Mouse (Mus musculus): Measurements from ENCODE around the gene Vmn1r192. TPM values are rescaled to one million over a fixed set of nuclear protein-coding genes. Genes with fewer than 3 reads are reported as not detected.

Gene Vmn1r192
- polyA plus RNA-seq (2017; shearing (Covaris generic)) = not detected

GRCm38 (mm10) chr13:22191041-22191440, at the start of gene Vmn1r192:
Gene Vmn1r192, minus strand, starts transcription at chr13:22191141.

GRCm38 (mm10) chr13:22223060-22223459, 32.1 kb upstream of the Vmn1r192 start, which contains the start of gene Vmn1r193:
Gene Vmn1r193, minus strand, starts transcription at chr13:22223160.

GRCm38 (mm10) chr13:22183869-22184268, 7.1 kb downstream of the Vmn1r192 start, which contains the start of gene Vmn1r191:
Gene Vmn1r191, minus strand, starts transcription at chr13:22183969.

Other genes with a start within 250 kb of the Vmn1r192 start
- gene Zfp184, start 246.0 kb downstream of the Vmn1r192 start, polyA plus RNA-seq (2017; shearing (Covaris generic)) = 0.39 TPM
- gene Pom121l2, start 209.9 kb downstream of the Vmn1r192 start, polyA plus RNA-seq (2017; shearing (Covaris generic)) = not detected
- 1.3 TPM for gene Prss16, start 181.4 kb downstream of the Vmn1r192 start, polyA plus RNA-seq (2017; shearing (Covaris generic))
- 6.2 TPM for gene Hist1h2ah, start 155.6 kb downstream of the Vmn1r192 start, polyA plus RNA-seq (2017; shearing (Covaris generic))
- gene Hist1h2bk, start 155.3 kb downstream of the Vmn1r192 start, polyA plus RNA-seq (2017; shearing (Covaris generic)) = not detected
- 12.0 TPM for gene Hist1h4i, start 149.8 kb downstream of the Vmn1r192 start, polyA plus RNA-seq (2017; shearing (Covaris generic))
- 2.9 TPM for gene Hist1h2ag, start 148.2 kb downstream of the Vmn1r192 start, polyA plus RNA-seq (2017; shearing (Covaris generic))
- gene Hist1h2bj, start 147.9 kb downstream of the Vmn1r192 start, polyA plus RNA-seq (2017; shearing (Covaris generic)) = not detected
- not detected for gene Vmn1r188, start 106.7 kb downstream of the Vmn1r192 start, polyA plus RNA-seq (2017; shearing (Covaris generic))
- not detected for gene Vmn1r189, start 85.3 kb downstream of the Vmn1r192 start, polyA plus RNA-seq (2017; shearing (Covaris generic))
- gene Vmn1r191, start 7.2 kb downstream of the Vmn1r192 start, polyA plus RNA-seq (2017; shearing (Covaris generic)) = 0.10 TPM
- not detected for gene Vmn1r193, start 32.0 kb upstream of the Vmn1r192 start, polyA plus RNA-seq (2017; shearing (Covaris generic))
- not detected for gene Vmn1r194, start 53.1 kb upstream of the Vmn1r192 start, polyA plus RNA-seq (2017; shearing (Covaris generic))
- not detected for gene Vmn1r195, start 79.4 kb upstream of the Vmn1r192 start, polyA plus RNA-seq (2017; shearing (Covaris generic))
- not detected for gene Vmn1r196, start 98.8 kb upstream of the Vmn1r192 start, polyA plus RNA-seq (2017; shearing (Covaris generic))
- not detected for gene Vmn1r197, start 133.4 kb upstream of the Vmn1r192 start, polyA plus RNA-seq (2017; shearing (Covaris generic))
- 0.14 TPM for gene Vmn1r198, start 159.2 kb upstream of the Vmn1r192 start, polyA plus RNA-seq (2017; shearing (Covaris generic))
- gene Vmn1r199, start 188.7 kb upstream of the Vmn1r192 start, polyA plus RNA-seq (2017; shearing (Covaris generic)) = not detected
- gene Vmn1r200, start 199.2 kb upstream of the Vmn1r192 start, polyA plus RNA-seq (2017; shearing (Covaris generic)) = 0.10 TPM

Measured in effector memory CD4-positive, alpha-beta T cell, adult 5 months (primary cell).